Mouse (Mus musculus) thymus, adult 2 months (tissue): ENCODE measurements around the gene Idh1. TPM values are rescaled to one million over a fixed set of nuclear protein-coding genes. Genes with fewer than 3 reads are reported as not detected.

Experiments used
- DNase-seq: peaks from one replicate; pipeline ENCODE4 v3.0.0; 2021
- H3K27ac ChIP-seq: fragments of 200-500 bp; 2 replicates; pipeline ENCODE4 v1.5.1; 2012; ENCODE audit warnings: low read length, control low read depth; ENCODE audit not compliant: control insufficient read depth, insufficient read depth
- H3K27me3 ChIP-seq: fragments of 200-500 bp; 2 replicates; pipeline ENCODE4 v1.6.1; 2012; ENCODE audit warnings: mild to moderate bottlenecking, low read length, moderate library complexity, mixed read lengths; ENCODE audit not compliant: control insufficient read depth, insufficient read depth
- H3K36me3 ChIP-seq: fragments of 200-500 bp; 2 replicates; pipeline ENCODE4 v1.6.1; 2012; ENCODE audit warnings: mild to moderate bottlenecking, low read length, moderate library complexity; ENCODE audit not compliant: control insufficient read depth, insufficient read depth
- H3K4me1 ChIP-seq: fragments of 200-500 bp; replicated peaks from 2 replicates; pipeline ENCODE4 v1.6.1; 2012; ENCODE audit warnings: low read length; ENCODE audit not compliant: control insufficient read depth, insufficient read depth
- H3K4me3 ChIP-seq: fragments of 200-500 bp; 2 replicates; pipeline ENCODE4 v1.5.1; 2012; ENCODE audit warnings: mild to moderate bottlenecking, low read length, control low read depth, moderate library complexity; ENCODE audit not compliant: control insufficient read depth, insufficient read depth
- CTCF ChIP-seq: fragments of 200-500 bp; IDR thresholded peaks from 2 replicates; pipeline ENCODE4 v1.5.1; 2012; ENCODE audit warnings: mild to moderate bottlenecking, control low read depth, low read length, moderate library complexity, borderline replicate concordance; ENCODE audit not compliant: control insufficient read depth, poor library complexity, insufficient read depth; ENCODE audit errors: extremely low read depth
- POLR2A ChIP-seq: fragments of 200-500 bp; IDR thresholded peaks from 2 replicates; pipeline ENCODE4 v1.6.1; 2012; ENCODE audit warnings: mild to moderate bottlenecking, low read length, control low read depth, moderate library complexity; ENCODE audit not compliant: control insufficient read depth, poor library complexity, insufficient read depth; ENCODE audit errors: extremely low read depth
- WGBS: fragments of 180-500 bp; shearing (Covaris S2); methylation state at CpG from one replicate; pipeline ENCODE4 v1.1.7; 2018; 5-methylcytosine and 5-hydroxymethylcytosine counted together
- polyA plus RNA-seq: library from polyadenylated mRNA; depleted of rRNA; stranded (reverse); fragments of >200 nt; gene quantifications from 2 replicates; pipeline ENCODE4 v1.2.3, GENCODE M21; 2012; rRNA removed

Gene Idh1
- polyA plus RNA-seq, 1 experiment: 14.4 TPM

DNA sequence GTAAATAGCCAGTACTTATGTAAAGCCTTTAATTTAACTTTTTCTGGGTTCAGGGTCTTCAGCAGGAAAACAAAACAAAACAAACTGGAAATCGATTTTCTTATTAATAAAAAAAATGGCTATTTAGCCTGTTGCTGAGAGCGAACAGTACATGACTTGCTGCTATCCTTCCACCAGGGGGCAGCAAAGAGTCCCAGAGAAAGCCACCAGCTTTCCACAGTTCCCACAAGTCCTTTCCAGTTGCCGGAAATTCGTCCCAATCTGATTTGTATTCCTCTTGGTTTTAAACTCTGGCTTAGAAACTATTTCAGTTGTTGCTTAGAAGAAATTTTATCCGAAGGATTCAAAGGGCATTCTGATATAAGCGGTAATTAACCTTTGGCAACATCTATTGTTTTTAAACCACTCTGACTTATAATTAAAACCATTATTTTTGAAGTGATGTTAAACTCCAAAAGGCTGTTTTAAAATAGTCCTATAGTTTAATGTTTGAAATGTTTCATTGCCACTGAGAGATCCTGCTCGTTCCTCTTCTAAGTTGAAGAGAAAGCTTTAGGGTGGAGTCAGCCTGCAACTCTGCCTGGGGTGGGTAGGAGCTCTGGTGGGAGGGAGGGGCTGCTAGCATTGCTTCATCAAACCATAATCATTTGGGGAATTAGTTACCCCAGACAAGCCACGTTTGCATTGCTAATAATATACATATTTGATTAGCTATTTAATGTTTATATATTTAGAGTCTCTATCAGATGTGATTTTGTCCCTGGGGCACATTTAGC, 74.1 kb downstream of the Idh1 start:
- WGBS: 27% methylated on average over 8 of the region's 8 CpGs
- Histone ChIP-seq H3K27ac (no peak overlapping the region), H3K4me3 (no peak overlapping the region), H3K4me1 (no peaks in the 10 kb centered on the region), H3K27me3 (no peaks in the 10 kb centered on the region), H3K36me3 (no peaks in the 10 kb centered on the region)
- peak; percentile 33 for DNase-seq
- TF ChIP-seq CTCF: no peak
- TF ChIP-seq POLR2A: no peak

DNA sequence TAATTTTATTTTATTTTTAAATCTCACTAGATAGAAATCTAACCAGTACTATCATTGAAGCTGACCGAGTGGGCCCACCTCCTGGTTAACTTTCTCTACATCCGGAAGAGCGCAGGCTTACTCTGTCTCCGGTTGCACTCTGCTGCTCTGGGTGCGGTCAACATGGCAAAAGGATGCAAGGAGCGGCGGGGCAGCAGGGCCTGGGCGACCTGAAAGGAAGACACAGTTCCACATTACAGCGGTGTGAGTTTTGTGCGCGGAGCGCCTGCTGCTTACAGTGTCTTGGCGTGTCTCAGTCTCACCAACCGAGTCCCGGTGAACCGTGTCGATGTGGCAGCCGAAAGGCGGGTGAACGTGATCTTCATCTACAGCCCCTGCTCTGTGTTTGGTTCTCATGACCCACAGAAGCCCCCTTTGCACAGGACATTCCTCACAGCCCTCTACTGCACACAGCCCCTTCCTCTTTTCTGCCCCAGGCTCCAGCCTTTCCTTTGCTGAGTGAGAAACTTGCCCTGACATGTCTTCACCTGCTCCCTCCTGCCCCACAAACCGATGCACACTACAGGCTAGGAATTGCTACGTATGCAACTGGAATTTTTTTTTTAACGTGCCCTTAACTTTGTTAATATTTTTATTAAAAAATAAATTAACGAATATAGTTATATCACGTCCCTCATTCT, 76.4 kb downstream of the Idh1 start:
- no peak for DNase-seq
- Histone ChIP-seq H3K27ac (no peak overlapping the region), H3K27me3 (no peaks in the 10 kb centered on the region), H3K4me3 (no peak overlapping the region), H3K36me3 (no peaks in the 10 kb centered on the region), H3K4me1 (no peaks in the 10 kb centered on the region)
- TF ChIP-seq CTCF (no peak), POLR2A (no peak)
- WGBS: 86% methylated on average over 25 of the region's 25 CpGs

DNA sequence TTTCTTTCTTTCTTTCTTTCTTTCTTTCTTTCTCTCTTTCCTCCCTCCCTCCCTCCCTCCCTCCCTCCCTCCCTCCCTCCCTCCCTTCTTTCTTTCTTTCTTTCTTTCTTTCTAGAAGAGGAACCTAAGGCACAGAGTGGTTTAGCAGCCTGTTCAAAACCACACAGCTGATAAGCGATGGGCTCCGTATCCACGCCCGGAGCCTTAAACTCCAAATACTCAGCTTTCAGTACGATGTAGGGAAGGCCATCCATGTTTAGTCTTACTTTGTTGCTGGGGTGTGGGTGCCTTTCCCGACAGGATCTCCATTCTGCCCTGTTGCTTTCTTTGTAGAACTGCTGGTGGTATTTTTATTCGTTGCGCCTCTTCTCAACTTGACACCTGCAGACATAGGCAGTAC, 77.1 kb downstream of the Idh1 start:
- H3K27ac ChIP-seq: no peak overlapping the region
- TF ChIP-seq POLR2A: no peak
- H3K4me3 ChIP-seq: no peak overlapping the region
- DNase-seq: no peak
- 94% methylated on average over 8 of the region's 8 CpGs for WGBS
- H3K4me1 ChIP-seq: no peaks in the 10 kb centered on the region
- no peaks in the 10 kb centered on the region for H3K27me3 ChIP-seq
- H3K36me3 ChIP-seq: no peaks in the 10 kb centered on the region

Other genes with a start within 250 kb of the Idh1 start
- 4.4 and 4.8 TPM in 2 replicates for gene Plekhm3, start 229.7 kb downstream of the Idh1 start, polyA plus RNA-seq
- 0.15 and 0.20 TPM in 2 replicates for gene Akr1cl, start 153.7 kb downstream of the Idh1 start, polyA plus RNA-seq
- not detected in 2 replicates for gene Cryge, start 135.4 kb downstream of the Idh1 start, polyA plus RNA-seq
- not detected in 2 replicates for gene Crygd, start 123.0 kb downstream of the Idh1 start, polyA plus RNA-seq
- 0.26 and 0.32 TPM in 2 replicates for gene Crygc, start 112.8 kb downstream of the Idh1 start, polyA plus RNA-seq
- not detected in 2 replicates for gene Crygb, start 104.2 kb downstream of the Idh1 start, polyA plus RNA-seq
- gene Cryga, start 83.1 kb downstream of the Idh1 start, polyA plus RNA-seq: 0.26 and 0.38 TPM in 2 replicates
- gene Gm28845, start 66.9 kb downstream of the Idh1 start, polyA plus RNA-seq: 0.19 TPM in 1 of 2 replicates, not detected in the other
- gene D630023F18Rik, start 63.3 kb downstream of the Idh1 start, polyA plus RNA-seq: 0.18 TPM in 1 of 2 replicates, not detected in the other
- gene Pikfyve, start 183 bp upstream of the Idh1 start, polyA plus RNA-seq: 13.4 and 13.7 TPM in 2 replicates
- gene Pth2r, start 95.6 kb upstream of the Idh1 start, polyA plus RNA-seq: 0.13 TPM in 1 of 2 replicates, not detected in the other